Mouse (Mus musculus) small intestine, adult 2 months (tissue): ENCODE measurements around the gene Trpd52l3. TPM values are rescaled to one million over a fixed set of nuclear protein-coding genes. Genes with fewer than 3 reads are reported as not detected.

Experiments used
- H3K27ac ChIP-seq: fragments of 200-500 bp; 2 replicates; pipeline ENCODE4 v1.5.1; 2012; ENCODE audit warnings: low read depth, low read length, control low read depth, inconsistent platforms; ENCODE audit not compliant: insufficient read depth
- H3K27me3 ChIP-seq: fragments of 200-500 bp; 2 replicates; pipeline ENCODE4 v1.6.1; 2012; ENCODE audit warnings: mild to moderate bottlenecking, moderate library complexity, low read length, inconsistent platforms; ENCODE audit not compliant: control insufficient read depth, insufficient read depth
- H3K36me3 ChIP-seq: fragments of 200-500 bp; 2 replicates; pipeline ENCODE4 v1.6.1; 2012; ENCODE audit warnings: mild to moderate bottlenecking, low read length, control low read depth, inconsistent platforms; ENCODE audit not compliant: control insufficient read depth, insufficient read depth
- H3K4me1 ChIP-seq: fragments of 200-500 bp; 2 replicates; pipeline ENCODE4 v1.6.1; 2012; ENCODE audit warnings: low read length, inconsistent platforms, mixed read lengths; ENCODE audit not compliant: control insufficient read depth, insufficient read depth, insufficient read length
- H3K4me3 ChIP-seq: fragments of 200-500 bp; 2 replicates; pipeline ENCODE4 v1.5.1; 2012; ENCODE audit warnings: low read depth, mild to moderate bottlenecking, control low read depth, inconsistent platforms, low read length, moderate library complexity
- CTCF ChIP-seq: fragments of 200-500 bp; IDR thresholded peaks from 2 replicates; pipeline ENCODE4 v1.5.1; 2012; ENCODE audit warnings: low read depth, mild to moderate bottlenecking, control low read depth, inconsistent platforms, low read length, moderate library complexity, mixed read lengths; ENCODE audit not compliant: insufficient replicate concordance, insufficient read length; ENCODE audit errors: extremely low read depth
- POLR2A ChIP-seq: fragments of 200-500 bp; IDR thresholded peaks from 2 replicates; pipeline ENCODE4 v1.6.1; 2012; ENCODE audit warnings: low read depth, mild to moderate bottlenecking, control low read depth, inconsistent platforms, low read length, moderate library complexity
- WGBS: fragments of 180-500 bp; shearing (Covaris S2); methylation state at CpG from one replicate; pipeline ENCODE4 v1.1.7; 2018; 5-methylcytosine and 5-hydroxymethylcytosine counted together
- polyA plus RNA-seq: library from polyadenylated mRNA; depleted of rRNA; stranded (reverse); fragments of >200 nt; gene quantifications from 2 replicates; pipeline ENCODE4 v1.2.3, GENCODE M21; 2012; rRNA removed

The Trpd52l3 gene
- polyA plus RNA-seq, result not detected in 2 replicates

- 88% methylated on average over 9 of the region's 9 CpGs for WGBS
- Histone ChIP-seq H3K27me3 (no peaks in the 10 kb centered on the region), H3K4me3 (no peak within 1 kb of the TSS), H3K4me1 (no peaks in the 10 kb centered on the region), H3K27ac (no peak within 1 kb of the TSS), H3K36me3 (no peaks in the 10 kb centered on the region)
- no peak for TF ChIP-seq POLR2A
- TF ChIP-seq CTCF, result no peak
Measured at GRCm38 (mm10) chr19:30003621-30004020, at the start of gene Trpd52l3. Trpd52l3 (plus strand) TSS chr19:30003790.

DNA sequence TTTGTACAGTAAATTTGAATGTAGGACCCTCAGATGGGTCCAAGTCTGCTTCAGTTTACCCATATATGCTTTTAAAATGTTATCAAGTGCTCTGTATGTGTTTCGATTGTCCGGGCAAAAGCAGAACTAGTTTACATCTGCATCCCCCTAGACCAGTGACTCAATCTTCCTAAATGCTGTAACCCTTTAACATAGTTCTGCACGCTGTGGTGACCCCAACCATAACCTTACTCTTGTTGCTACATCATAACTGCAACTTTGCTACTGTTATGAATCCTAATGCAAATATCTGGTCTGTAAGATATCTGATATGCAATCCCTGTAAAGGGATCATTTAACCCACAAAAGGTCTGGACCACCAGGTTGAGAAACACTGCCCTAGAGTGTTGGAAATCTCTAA, 49.8 kb upstream of the Trpd52l3 start:
- H3K27me3 ChIP-seq, result no peaks in the 10 kb centered on the region
- WGBS, result 86% methylated on average over 3 of the region's 3 CpGs
- peaks cover 1% of the 10 kb centered on the region; the same call in 1 of the 2 replicates for H3K4me1 ChIP-seq
- TF ChIP-seq CTCF (no peak), POLR2A (no peak)
- H3K4me3 ChIP-seq, result no peak overlapping the region
- no peak overlapping the region for H3K27ac ChIP-seq
- peaks cover 4% of the 10 kb centered on the region for H3K36me3 ChIP-seq

- no peaks in the 10 kb centered on the region for H3K27me3 ChIP-seq
- 61% methylated on average over 2 of the region's 2 CpGs for WGBS
- H3K36me3 ChIP-seq, result peaks cover 5% of the 10 kb centered on the region
- H3K4me1 ChIP-seq, result no peaks in the 10 kb centered on the region
- H3K27ac ChIP-seq, result no peak overlapping the region
- H3K4me3 ChIP-seq, result no peak overlapping the region
- TF ChIP-seq POLR2A (no peak), CTCF (no peak)
Measured at GRCm38 (mm10) chr19:29955454-29955853, 48.1 kb upstream of the Trpd52l3 start.

- TF ChIP-seq CTCF (no peak), POLR2A (no peak)
- 80% methylated on average over 4 of the region's 4 CpGs for WGBS
- Histone ChIP-seq H3K36me3 (0 out of 2 replicates have a peak, but pooled peaks cover 2% of the 10 kb centered on the region), H3K4me1 (no peaks in the 10 kb centered on the region), H3K27ac (no peak overlapping the region), H3K27me3 (no peaks in the 10 kb centered on the region), H3K4me3 (no peak overlapping the region)
Measured at GRCm38 (mm10) chr19:29960906-29961305, 42.7 kb upstream of the Trpd52l3 start.

DNA sequence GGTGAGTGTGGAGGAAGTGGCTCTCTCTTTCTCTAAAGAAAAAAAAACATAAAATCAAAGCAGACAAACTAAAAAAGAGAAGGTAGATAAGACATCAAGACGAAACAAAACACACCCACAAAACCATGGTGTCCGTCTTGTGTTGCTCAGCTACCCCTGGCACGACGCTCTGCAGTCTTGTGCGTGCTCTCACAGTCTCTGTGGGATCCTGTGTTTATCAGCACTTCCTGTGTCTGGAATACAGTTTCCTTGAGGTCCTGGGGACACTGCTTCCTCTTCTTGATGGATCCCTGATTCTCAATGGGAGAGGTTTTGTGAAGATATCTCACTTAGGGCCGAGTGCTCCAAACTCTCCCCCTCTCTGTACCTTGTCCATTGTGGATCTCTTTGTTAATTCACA, 41.7 kb upstream of the Trpd52l3 start:
- no peak overlapping the region for H3K27ac ChIP-seq
- H3K27me3 ChIP-seq, result no peaks in the 10 kb centered on the region
- 0 out of 2 replicates have a peak, but pooled peaks cover 2% of the 10 kb centered on the region for H3K36me3 ChIP-seq
- no peak overlapping the region for H3K4me3 ChIP-seq
- 68% methylated on average over 6 of the region's 6 CpGs for WGBS
- no peaks in the 10 kb centered on the region for H3K4me1 ChIP-seq
- TF ChIP-seq POLR2A, result no peak
- no peak for TF ChIP-seq CTCF

GRCm38 (mm10) chr19:29963598-29964092, 39.9 kb upstream of the Trpd52l3 start:
- Histone ChIP-seq H3K4me1 (no peaks in the 10 kb centered on the region), H3K36me3 (0 out of 2 replicates have a peak, but pooled peaks cover 2% of the 10 kb centered on the region), H3K4me3 (no peak overlapping the region), H3K27ac (no peak overlapping the region), H3K27me3 (no peaks in the 10 kb centered on the region)
- WGBS, result 45% methylated on average over 2 of the region's 2 CpGs
- no peak for TF ChIP-seq POLR2A
- TF ChIP-seq CTCF, result no peak

DNA sequence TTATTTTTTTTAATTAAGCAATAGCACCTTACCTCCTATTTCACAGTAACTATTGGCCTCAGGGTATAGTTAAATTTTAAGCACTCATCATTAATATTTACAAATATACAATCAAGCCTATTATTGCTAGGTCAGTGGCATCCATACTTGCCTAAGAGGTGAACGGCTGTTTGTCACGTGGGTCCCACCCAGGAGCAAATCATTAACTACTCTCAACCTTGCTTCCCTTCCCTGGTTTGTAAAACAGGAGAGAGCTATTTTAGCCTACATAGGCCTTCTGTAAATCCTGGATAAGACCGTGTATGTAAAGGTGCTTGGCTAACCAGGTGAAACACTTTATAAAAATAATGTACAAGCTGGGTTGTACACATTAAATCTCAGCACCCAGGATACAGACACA, 35.6 kb upstream of the Trpd52l3 start:
- WGBS, result 30% methylated on average over 3 of the region's 3 CpGs
- no peak for TF ChIP-seq CTCF
- no peak for TF ChIP-seq POLR2A
- no peaks in the 10 kb centered on the region for H3K4me1 ChIP-seq
- H3K27ac ChIP-seq, result no peak overlapping the region
- H3K36me3 ChIP-seq, result no peaks in the 10 kb centered on the region
- no peak overlapping the region for H3K4me3 ChIP-seq
- no peaks in the 10 kb centered on the region for H3K27me3 ChIP-seq

GRCm38 (mm10) chr19:29973396-29973795, 30.2 kb upstream of the Trpd52l3 start:
- H3K27me3 ChIP-seq, result no peaks in the 10 kb centered on the region
- no peaks in the 10 kb centered on the region for H3K4me1 ChIP-seq
- H3K36me3 ChIP-seq, result no peaks in the 10 kb centered on the region
- no peak overlapping the region for H3K27ac ChIP-seq
- TF ChIP-seq CTCF (no peak), POLR2A (no peak)
- 60% methylated on average over 5 of the region's 5 CpGs for WGBS
- H3K4me3 ChIP-seq, result no peak overlapping the region
